8 mouse cellular contexts compared by ENCODE assay signal in genomic region chrX:17571271-17571620, GRCm38 (mm10). TPM values are rescaled to one million over a fixed set of nuclear protein-coding genes. Genes with fewer than 3 reads are reported as not detected.
A peak's percentile ranks its signal among the peaks of the same experiment; 100 is the strongest.
DNase-seq lines count a peak whose midpoint lies in the region; ATAC-seq and TF ChIP-seq lines count a peak whose summit lies in the region.

No protein-coding gene starts in this region.

- no peak for ATAC-seq in heart, embryonic 12.5 days (ENCODE audit: insufficient number of reproducible peaks, low FRiP score)
- no peak for ATAC-seq in heart, embryonic 16.5 days (replicated peaks; ENCODE audit: extremely low read depth, insufficient read depth, low FRiP score)

- H3K36me3 ChIP-seq in heart, embryonic 12.5 days = no peaks in the 10 kb centered on the region
- H3K36me3 ChIP-seq in MEL (ENCODE audit: control insufficient read depth in 1 of 2, insufficient read depth in 2 of 2, low read length in 2 of 2) = peaks cover 0 to 16% of the 10 kb centered on the region in 2 experiments; a peak in 2 of 4 replicates
- H3K36me3 ChIP-seq in heart, embryonic 16.5 days (ENCODE audit: control insufficient read depth, insufficient read depth) = no peaks in the 10 kb centered on the region
- H3K36me3 ChIP-seq in midbrain, embryonic 10.5 days = no peaks in the 10 kb centered on the region

- no peaks in the 10 kb centered on the region for H3K4me1 ChIP-seq in heart, embryonic 12.5 days (replicated peaks)
- H3K4me1 ChIP-seq in MEL (ENCODE audit: control insufficient read depth in 1 of 2, insufficient read depth in 2 of 2, low read length in 2 of 2) = peaks cover 0 to 2% of the 10 kb centered on the region in 2 experiments; a peak in 2 of 4 replicates
- H3K4me1 ChIP-seq in heart, embryonic 16.5 days (ENCODE audit: control insufficient read depth, insufficient read depth, low read length) = no peaks in the 10 kb centered on the region
- H3K4me1 ChIP-seq in midbrain, embryonic 10.5 days = peaks cover 6% of the 10 kb centered on the region; the same call in 1 of the 2 replicates

- H3K4me2 ChIP-seq in heart, embryonic 12.5 days = peak overlapping the region; percentile 60
- H3K4me2 ChIP-seq in heart, embryonic 16.5 days (ENCODE audit: low read depth, low read length) = peak overlapping the region; percentile 59

- H3K27me3 ChIP-seq in heart, embryonic 12.5 days (replicated peaks) = no peaks in the 10 kb centered on the region
- H3K27me3 ChIP-seq in MEL (ENCODE audit: control insufficient read depth in 1 of 2, insufficient read depth in 2 of 2, low read length in 2 of 2) = no peaks in the 10 kb centered on the region
- H3K27me3 ChIP-seq in heart, embryonic 16.5 days (ENCODE audit: control insufficient read depth, insufficient read depth, low read length) = no peaks in the 10 kb centered on the region
- H3K27me3 ChIP-seq in midbrain, embryonic 10.5 days (ENCODE audit: low read depth, poor library complexity, severe bottlenecking) = no peaks in the 10 kb centered on the region

- DNase-seq in heart, postnatal 10 days = no peak
- no peak for DNase-seq in MEL (ENCODE audit: low read depth, low spot score)
- no peak for DNase-seq in midbrain, embryonic 10.5 days (ENCODE audit: low spot score)
- no peak for DNase-seq in urinary bladder, postnatal 4 days (ENCODE audit: low spot score in 2 of 2)
- no peak for DNase-seq in gastrocnemius, postnatal 25 days
- no peak for DNase-seq in layer of hippocampus, postnatal 36 days

- no peaks in the 10 kb centered on the region for H3K9me3 ChIP-seq in heart, embryonic 12.5 days (replicated peaks)
- no peaks in the 10 kb centered on the region for H3K9me3 ChIP-seq in MEL (replicated peaks; ENCODE audit: insufficient read depth, low read length)
- no peaks in the 10 kb centered on the region for H3K9me3 ChIP-seq in heart, embryonic 16.5 days (replicated peaks; ENCODE audit: control insufficient read depth, low read length)
- no peaks in the 10 kb centered on the region for H3K9me3 ChIP-seq in midbrain, embryonic 10.5 days (replicated peaks)

- TF ChIP-seq RAD21 in MEL (IDR thresholded peaks at IDR 0.05; ENCODE audit: low read depth, low read length) = no peak

- TF ChIP-seq POLR2A in MEL (IDR thresholded peaks at IDR 0.05; ENCODE audit: control insufficient read depth in 1 of 2, insufficient read depth in 1 of 2, low read depth in 1 of 2, low read length in 2 of 2, poor library complexity in 1 of 2) = no peak

- WGBS in heart, embryonic 12.5 days = 37% methylated on average over 10 of the region's 10 CpGs
- WGBS in heart, embryonic 16.5 days = 31% methylated on average over 10 of the region's 10 CpGs
- 23% methylated on average over 10 of the region's 10 CpGs for WGBS in midbrain, embryonic 10.5 days

- H3K4me3 ChIP-seq in heart, embryonic 12.5 days = peak overlapping the region; percentile 57
- H3K4me3 ChIP-seq in MEL (ENCODE audit: control insufficient read depth in 1 of 2, insufficient read depth in 1 of 2, low read depth in 2 of 2, low read length in 2 of 2) = peak overlapping the region; percentile 80 to 90
- peak overlapping the region; percentile 68 for H3K4me3 ChIP-seq in heart, embryonic 16.5 days (ENCODE audit: low read length)
- peak overlapping the region; percentile 54 for H3K4me3 ChIP-seq in midbrain, embryonic 10.5 days

- H3K79me2 ChIP-seq in MEL (ENCODE audit: control insufficient read depth, insufficient read depth, low read length, poor library complexity) = peaks cover 11% of the 10 kb centered on the region

- intact Hi-C loops in heart, postnatal 10 days (cut with DNase I) = no loop called here

- H3K9ac ChIP-seq in heart, embryonic 12.5 days = peak overlapping the region; percentile 72
- H3K9ac ChIP-seq in MEL (ENCODE audit: control insufficient read depth, low read depth, low read length, poor library complexity, severe bottlenecking) = peak overlapping the region; percentile 71
- peak overlapping the region; percentile 81 for H3K9ac ChIP-seq in heart, embryonic 16.5 days (ENCODE audit: low read length)

- no peak for TF ChIP-seq EP300 in MEL (IDR thresholded peaks at IDR 0.05; ENCODE audit: low read depth in 1 of 2, low read length in 2 of 2)

- peak overlapping the region; percentile 89 for H3K27ac ChIP-seq in heart, embryonic 12.5 days (ENCODE audit: poor library complexity, severe bottlenecking)
- peak overlapping the region; percentile 51 for H3K27ac ChIP-seq in MEL (ENCODE audit: control insufficient read depth, low read depth, low read length)
- H3K27ac ChIP-seq in heart, embryonic 16.5 days (ENCODE audit: low read length) = peak overlapping the region; percentile 91
- peak overlapping the region; percentile 90 for H3K27ac ChIP-seq in midbrain, embryonic 10.5 days (replicated peaks)

- TF ChIP-seq CTCF in MEL (IDR thresholded peaks at IDR 0.05 in 2 of 3, conservative IDR thresholded peaks at IDR 0.05 in 1 of 3; ENCODE audit: control insufficient read depth in 1 of 3, insufficient read depth in 1 of 3, low read depth in 2 of 3, low read length in 3 of 3, poor library complexity in 1 of 3, severe bottlenecking in 1 of 3) = no peak

TF ChIP-seq in MEL, 35 proteins besides CTCF, POLR2A, EP300 and RAD21:
- TF ChIP-seq MXI1 (IDR thresholded peaks at IDR 0.05; ENCODE audit: low read depth, low read length) (0 out of 2 replicates have a peak, but pooled peaks have one; percentile 27), MYC (IDR thresholded peaks at IDR 0.05; ENCODE audit: low read depth, low read length) (0 out of 2 replicates have a peak, but pooled peaks have one; percentile 40), HCFC1 (IDR thresholded peaks at IDR 0.05; ENCODE audit: low read depth, low read length) (peak; percentile 40; the same call in 1 of the 2 replicates), TBP (IDR thresholded peaks at IDR 0.05; ENCODE audit: low read depth, low read length) (0 out of 2 replicates have a peak, but pooled peaks have one; percentile 19), GATA1 (IDR thresholded peaks at IDR 0.05; ENCODE audit: low read depth, low read length) (no peak)

RNA-seq across cellular contexts. Expression of gene Fundc1, which starts 0.9 kb away (rescaled TPM):
- polyA plus RNA-seq in heart, embryonic 12.5 days (2016; fragmentation: Nextera tagmentation; extraction: Ambion mirVana) = 37.6 and 40.4 TPM in 2 replicates
- total RNA-seq in heart, postnatal 10 days (2021) = 10 to 100 TPM; 25.0 to 32.1 TPM
- total RNA-seq in MEL (2012; rRNA removed) = 16.5 and 18.3 TPM in 2 replicates
- 10 to 100 TPM in 1 of 2 experiments, not detected in 1; 29.4 TPM for polyA plus RNA-seq in MEL (2012; ENCODE audit: insufficient read depth in 1 of 2, insufficient read length in 2 of 2, low read depth in 1 of 2, low replicate concordance in 2 of 2, missing spikeins in 1 of 2)
- 37.3 and 46.0 TPM in 2 replicates for polyA plus RNA-seq in heart, embryonic 16.5 days (2015; fragmentation: Nextera tagmentation; extraction: Ambion mirVana)
- polyA plus RNA-seq in midbrain, embryonic 10.5 days (2016; fragmentation: Nextera tagmentation; extraction: Ambion mirVana) = 40.1 and 41.2 TPM in 2 replicates
- 10 to 100 TPM; 25.8 TPM for total RNA-seq in gastrocnemius, postnatal 25 days (2021)
- total RNA-seq in layer of hippocampus, postnatal 36 days (2021) = 10 to 100 TPM; 42.4 to 49.9 TPM
